Comparison of ENCODE assay signal across 9 mouse cellular contexts in genomic region chr15:81199372-81199959, GRCm38 (mm10). TPM values are rescaled to one million over a fixed set of nuclear protein-coding genes. Genes with fewer than 3 reads are reported as not detected.
DNase-seq lines count a peak whose midpoint lies in the region; ATAC-seq lines count a peak whose summit lies in the region.
"Had no signal": no experiment of that assay in that cellular context is flagged by ENCODE, and none has a peak within 500 bp of the region (broad histone marks: within the 10 kb centered on the region; RNA-seq: fewer than 3 reads in every experiment).

No protein-coding gene starts in this region.

- intact Hi-C loops in heart, postnatal 10 days (cut with DNase I), result loop anchor here (1.0 kb wide), 2 partner anchors 126 to 172 kb away; no protein-coding TSS in a partner anchor
- intact Hi-C loops in left cerebral cortex, postnatal 4 days (cut with DNase I), result loop anchor here (2.0 to 5.0 kb wide), 2 partner anchors 122 to 173 kb away; no protein-coding TSS in a partner anchor

- H3K4me3 ChIP-seq in neural tube, embryonic 15.5 days (replicated peaks), result no peak overlapping the region

- no peaks in the 10 kb centered on the region for H3K27me3 ChIP-seq in neural tube, embryonic 15.5 days (replicated peaks)

- no peaks in the 10 kb centered on the region for H3K36me3 ChIP-seq in neural tube, embryonic 15.5 days

- peak; percentile 63 for DNase-seq in neural tube, embryonic 10.5 days (ENCODE audit: extremely low spot score, low spot score)
- peak; percentile 66 for DNase-seq in T-cell, adult 2 months (ENCODE audit: low spot score)
- peak; percentile 52 to 82 for DNase-seq in cerebellum, postnatal 25 days
- DNase-seq in heart, postnatal 10 days, result peak; percentile 66 to 84
- peak; percentile 75 for DNase-seq in left cerebral cortex, postnatal 4 days
- DNase-seq in thymus, postnatal 14 days, result peak; percentile 76

- H3K4me2 ChIP-seq in neural tube, embryonic 15.5 days, result no peak overlapping the region

- no peaks in the 10 kb centered on the region for H3K4me1 ChIP-seq in neural tube, embryonic 15.5 days

- H3K27ac ChIP-seq in neural tube, embryonic 15.5 days (replicated peaks), result no peak overlapping the region

- H3K9me3 ChIP-seq in neural tube, embryonic 15.5 days (replicated peaks), result no peaks in the 10 kb centered on the region

- WGBS in neural tube, embryonic 15.5 days, result 24% methylated on average over 4 of the region's 4 CpGs

- no peak for ATAC-seq in neural tube, embryonic 15.5 days (ENCODE audit: low FRiP score)
- peak; percentile 40 for ATAC-seq in monocyte, adult 5-6 weeks (replicated peaks; ENCODE audit: insufficient number of reproducible peaks, low FRiP score, low TSS enrichment, poor library complexity, severe bottlenecking)

- no peak overlapping the region for H3K9ac ChIP-seq in neural tube, embryonic 15.5 days (replicated peaks)

RNA-seq across cellular contexts. Expression of gene Mrtfa, which starts 8.9 kb away (rescaled TPM):
- 26.9 and 27.9 TPM in 2 replicates for polyA plus RNA-seq in neural tube, embryonic 15.5 days (2015; fragmentation: Nextera tagmentation; extraction: Ambion mirVana)
- total RNA-seq in heart, postnatal 10 days (2021), result 10 to 100 TPM; 16.1 to 17.2 TPM
- total RNA-seq in left cerebral cortex, postnatal 4 days (2021), result 10 to 100 TPM; 47.5 to 51.0 TPM
- total RNA-seq in monocyte, adult 5-6 weeks (2017), result 35.0 to 74.6 TPM (median 45.6 TPM) in 3 replicates

RNA-seq across cellular contexts. Expression of gene Mchr1, which starts 35.8 kb away (rescaled TPM):
- polyA plus RNA-seq in neural tube, embryonic 15.5 days (2015; fragmentation: Nextera tagmentation; extraction: Ambion mirVana), result 5.0 and 5.2 TPM in 2 replicates
- not detected for total RNA-seq in heart, postnatal 10 days (2021)
- 1 to 10 TPM; 3.4 TPM for total RNA-seq in left cerebral cortex, postnatal 4 days (2021)
- 2.2 TPM in 1 of 3 replicates, not detected in the others for total RNA-seq in monocyte, adult 5-6 weeks (2017)
- polyA plus RNA-seq: heart, embryonic 14.5 days had no signal
